Comparison of ENCODE assay signal across 8 mouse cellular contexts in genomic region chr16:17069511-17070443, GRCm38 (mm10). TPM values are rescaled to one million over a fixed set of nuclear protein-coding genes. Genes with fewer than 3 reads are reported as not detected.
A peak's percentile ranks its signal among the peaks of the same experiment; 100 is the strongest.
DNase-seq lines count a peak whose midpoint lies in the region; ATAC-seq and TF ChIP-seq lines count a peak whose summit lies in the region.

TSS of gene Ypel1 (plus strand) at chr16:17069696.

- DNase-seq in natural killer cell, adult 2 months (ENCODE audit: low spot score in 2 of 2): peak; percentile 62 to 63

- peak within 1 kb of the TSS; percentile 77 for H3K4me2 ChIP-seq in heart, embryonic 12.5 days
- peak within 1 kb of the TSS; percentile 72 for H3K4me2 ChIP-seq in kidney, embryonic 16.5 days (replicated peaks; ENCODE audit: low read depth, low read length)
- peak within 1 kb of the TSS; percentile 97 for H3K4me2 ChIP-seq in liver, embryonic 12.5 days
- H3K4me2 ChIP-seq in stomach, embryonic 14.5 days (replicated peaks; ENCODE audit: low read depth, low read length): peak within 1 kb of the TSS; percentile 54

- no peak within 1 kb of the TSS for H3K27ac ChIP-seq in bone marrow macrophage, adult 2 months (ENCODE audit: insufficient read depth, low read depth, low read length)
- no peak within 1 kb of the TSS for H3K27ac ChIP-seq in embryonic fibroblast, embryonic 13.5 days (ENCODE audit: insufficient read depth, low read length)
- H3K27ac ChIP-seq in heart, embryonic 12.5 days (ENCODE audit: poor library complexity, severe bottlenecking): peak within 1 kb of the TSS; percentile 78
- H3K27ac ChIP-seq in kidney, embryonic 16.5 days (ENCODE audit: low read length): peak within 1 kb of the TSS; percentile 88
- 0 out of 2 replicates have a peak within 1 kb of the TSS, but pooled peaks have one; percentile 20 for H3K27ac ChIP-seq in liver, embryonic 12.5 days
- H3K27ac ChIP-seq in stomach, embryonic 14.5 days (ENCODE audit: low read length): peak within 1 kb of the TSS; percentile 67

- peak within 1 kb of the TSS; percentile 82 for H3ac ChIP-seq in C2C12 (ENCODE audit: control insufficient read depth, insufficient read length, low read depth)

- H3K4me1 ChIP-seq in bone marrow macrophage, adult 2 months (ENCODE audit: control insufficient read depth, insufficient read depth, low read length): 0 out of 2 replicates have a peak, but pooled peaks cover 2% of the 10 kb centered on the region
- H3K4me1 ChIP-seq in embryonic fibroblast, embryonic 13.5 days (ENCODE audit: control insufficient read depth, insufficient read depth, low read length): no peaks in the 10 kb centered on the region
- H3K4me1 ChIP-seq in heart, embryonic 12.5 days (replicated peaks): peaks cover 5% of the 10 kb centered on the region; the same call in 1 of the 2 replicates
- peaks cover 6% of the 10 kb centered on the region for H3K4me1 ChIP-seq in kidney, embryonic 16.5 days (ENCODE audit: insufficient read depth, low read length)
- H3K4me1 ChIP-seq in liver, embryonic 12.5 days: peaks cover 19% of the 10 kb centered on the region
- H3K4me1 ChIP-seq in stomach, embryonic 14.5 days (ENCODE audit: control insufficient read depth, insufficient read depth, low read length): peaks cover 4% of the 10 kb centered on the region; the same call in 1 of the 2 replicates

- TF ChIP-seq CTCF in C2C12 (IDR thresholded peaks at IDR 0.05; ENCODE audit: control insufficient read depth, insufficient read depth, insufficient read length): no peak
- no peak for TF ChIP-seq CTCF in bone marrow macrophage, adult 2 months (IDR thresholded peaks at IDR 0.05; ENCODE audit: low read depth, low read length)
- no peak for TF ChIP-seq CTCF in embryonic fibroblast, embryonic 13.5 days (IDR thresholded peaks at IDR 0.05; ENCODE audit: borderline replicate concordance, insufficient read depth, low read length)

- peak within 1 kb of the TSS; percentile 40 for H3K4me3 ChIP-seq in C2C12 (ENCODE audit: insufficient read depth, poor library complexity, severe bottlenecking)
- peak within 1 kb of the TSS; percentile 82 for H3K4me3 ChIP-seq in bone marrow macrophage, adult 2 months (ENCODE audit: insufficient read depth, low read length)
- H3K4me3 ChIP-seq in embryonic fibroblast, embryonic 13.5 days (ENCODE audit: insufficient read depth, low read length): peak within 1 kb of the TSS; percentile 56
- peak within 1 kb of the TSS; percentile 82 for H3K4me3 ChIP-seq in heart, embryonic 12.5 days
- H3K4me3 ChIP-seq in kidney, embryonic 16.5 days (ENCODE audit: low read length): peak within 1 kb of the TSS; percentile 91
- peak within 1 kb of the TSS; percentile 71 for H3K4me3 ChIP-seq in liver, embryonic 12.5 days
- H3K4me3 ChIP-seq in stomach, embryonic 14.5 days (ENCODE audit: low read depth, low read length): peak within 1 kb of the TSS; percentile 78

- H3K9ac ChIP-seq in heart, embryonic 12.5 days: peak within 1 kb of the TSS; percentile 76
- H3K9ac ChIP-seq in kidney, embryonic 16.5 days (replicated peaks; ENCODE audit: low read length): peak within 1 kb of the TSS; percentile 92
- H3K9ac ChIP-seq in liver, embryonic 12.5 days: peak within 1 kb of the TSS; percentile 69
- H3K9ac ChIP-seq in stomach, embryonic 14.5 days (replicated peaks; ENCODE audit: low read depth, low read length): peak within 1 kb of the TSS; percentile 81

- no peaks in the 10 kb centered on the region for H3K9me3 ChIP-seq in heart, embryonic 12.5 days (replicated peaks)
- no peaks in the 10 kb centered on the region for H3K9me3 ChIP-seq in kidney, embryonic 16.5 days (ENCODE audit: low read length)
- H3K9me3 ChIP-seq in liver, embryonic 12.5 days (replicated peaks): no peaks in the 10 kb centered on the region
- H3K9me3 ChIP-seq in stomach, embryonic 14.5 days (ENCODE audit: control insufficient read depth, low read depth, low read length): no peaks in the 10 kb centered on the region

- under 1% methylated on average over 76 of the region's 76 CpGs for WGBS in heart, embryonic 12.5 days
- 0% methylated on average over 76 of the region's 76 CpGs for WGBS in kidney, embryonic 16.5 days
- 1% methylated on average over 71 of the region's 76 CpGs for WGBS in liver, embryonic 12.5 days (ENCODE audit: insufficient replicate concordance)
- WGBS in stomach, embryonic 14.5 days: under 1% methylated on average over 68 of the region's 76 CpGs

- H3K27me3 ChIP-seq in C2C12 (ENCODE audit: control insufficient read depth, insufficient read depth, insufficient read length): no peaks in the 10 kb centered on the region
- H3K27me3 ChIP-seq in heart, embryonic 12.5 days (replicated peaks): 0 out of 2 replicates have a peak, but pooled peaks cover 3% of the 10 kb centered on the region
- no peaks in the 10 kb centered on the region for H3K27me3 ChIP-seq in kidney, embryonic 16.5 days (ENCODE audit: insufficient read depth, low read length)
- H3K27me3 ChIP-seq in liver, embryonic 12.5 days (replicated peaks): peaks cover 63% of the 10 kb centered on the region
- H3K27me3 ChIP-seq in stomach, embryonic 14.5 days (ENCODE audit: control insufficient read depth, insufficient read depth, low read length): no peaks in the 10 kb centered on the region

- no peak for TF ChIP-seq POLR2A in bone marrow macrophage, adult 2 months (IDR thresholded peaks at IDR 0.05; ENCODE audit: borderline replicate concordance, low read depth, low read length)
- no peak; the same call in 1 of the 2 replicates for TF ChIP-seq POLR2A in embryonic fibroblast, embryonic 13.5 days (IDR thresholded peaks at IDR 0.05; ENCODE audit: low read depth, low read length)

- ATAC-seq in heart, embryonic 12.5 days (ENCODE audit: insufficient number of reproducible peaks, low FRiP score): peak; percentile 93
- ATAC-seq in kidney, embryonic 16.5 days (ENCODE audit: low FRiP score, low TSS enrichment): peak; percentile 95
- peak; percentile 83 for ATAC-seq in liver, embryonic 12.5 days
- ATAC-seq in stomach, embryonic 14.5 days (ENCODE audit: insufficient number of reproducible peaks, insufficient read depth, low FRiP score, low read depth): peak; percentile 93

- no peaks in the 10 kb centered on the region for H3K79me2 ChIP-seq in C2C12 (ENCODE audit: control insufficient read depth, insufficient read depth)

- no peaks in the 10 kb centered on the region for H3K36me3 ChIP-seq in C2C12 (ENCODE audit: control insufficient read depth, insufficient read depth)
- H3K36me3 ChIP-seq in heart, embryonic 12.5 days: peaks cover 1% of the 10 kb centered on the region
- H3K36me3 ChIP-seq in kidney, embryonic 16.5 days (ENCODE audit: insufficient read depth, low read length): peaks cover 5% of the 10 kb centered on the region
- H3K36me3 ChIP-seq in liver, embryonic 12.5 days: no peaks in the 10 kb centered on the region
- 0 out of 2 replicates have a peak, but pooled peaks cover 2% of the 10 kb centered on the region for H3K36me3 ChIP-seq in stomach, embryonic 14.5 days (ENCODE audit: control insufficient read depth, insufficient read depth, low read length)

- H3K79me3 ChIP-seq in C2C12 (ENCODE audit: low read depth): no peaks in the 10 kb centered on the region

TF ChIP-seq in C2C12, 6 proteins besides CTCF, POLR2A, EP300 and RAD21:
- TF ChIP-seq MYOG (IDR thresholded peaks at IDR 0.05; ENCODE audit: control insufficient read depth, extremely low read depth, insufficient read length) (no peak), MAX (IDR thresholded peaks at IDR 0.05) (no peak), MYOD1 (IDR thresholded peaks at IDR 0.05; ENCODE audit: control insufficient read depth, insufficient read length, low read depth) (no peak), CEBPB (IDR thresholded peaks at IDR 0.05; ENCODE audit: low read depth) (no peak)

RNA-seq across cellular contexts. Expression of gene Ypel1, which starts in this region (rescaled TPM):
- 0.89 TPM for polyA plus RNA-seq in C2C12 (2012; fragmentation: generic; extraction: Trizol)
- 0.94 TPM in 1 of 2 replicates, not detected in the other for polyA plus RNA-seq in bone marrow macrophage, adult 2 months (2012; ENCODE audit: insufficient read depth, insufficient read length, missing spikeins)
- 1.0 and 2.2 TPM in 2 replicates for polyA plus RNA-seq in embryonic fibroblast, embryonic 13.5 days (2011; ENCODE audit: insufficient read length, low read depth, missing spikeins)
- polyA plus RNA-seq in heart, embryonic 12.5 days (2016; fragmentation: Nextera tagmentation; extraction: Ambion mirVana): 14.4 and 15.4 TPM in 2 replicates
- 43.2 and 44.8 TPM in 2 replicates for polyA plus RNA-seq in kidney, embryonic 16.5 days (2015; fragmentation: Nextera tagmentation; extraction: Ambion mirVana)
- 2.6 and 3.3 TPM in 2 replicates for polyA plus RNA-seq in liver, embryonic 12.5 days (2016; fragmentation: Nextera tagmentation; extraction: Ambion mirVana)
- 33.5 and 35.0 TPM in 2 replicates for polyA plus RNA-seq in stomach, embryonic 14.5 days (2014; fragmentation: Nextera tagmentation; extraction: Ambion mirVana)

Comparison
In these comparisons a context has a peak if more than half of its experiments do, and no peak if none do; other contexts are left out.
1. H3K4me3 ChIP-seq: peak in every context shown above with its lines; median percentile 91 in kidney, embryonic 16.5 days; 82 in bone marrow macrophage, adult 2 months; 82 in heart, embryonic 12.5 days; 78 in stomach, embryonic 14.5 days; 71 in liver, embryonic 12.5 days; 56 in embryonic fibroblast, embryonic 13.5 days; 40 in C2C12.
2. H3K27ac ChIP-seq: peak in heart, embryonic 12.5 days (single experiment), kidney, embryonic 16.5 days (single experiment), liver, embryonic 12.5 days (single experiment) and stomach, embryonic 14.5 days (single experiment); none in bone marrow macrophage, adult 2 months (single experiment) and embryonic fibroblast, embryonic 13.5 days (single experiment).
3. Peak in every context shown above with its lines, with median percentiles within 50 percentile points of each other: ATAC-seq, H3K4me2 ChIP-seq and H3K9ac ChIP-seq.